Mouse (Mus musculus) embryonic facial prominence, embryonic 14.5 days (tissue): Measurements from ENCODE around the gene Ptprn2. TPM values are rescaled to one million over a fixed set of nuclear protein-coding genes. Genes with fewer than 3 reads are reported as not detected.

Experiments used
- ATAC-seq: fragments of 200-750 bp; cut with Nextera tagmentation; 2 replicates; pipeline ENCODE4 v1.8.0; 2017; ENCODE audit warnings: low read depth, moderate number of reproducible peaks, moderate TSS enrichment
- DNase-seq: peaks from one replicate; pipeline ENCODE4 v3.0.0-alpha.2; 2015; ENCODE audit warnings: low spot score
- H3K27ac ChIP-seq: fragments of 300-500 bp; sonication (generic); replicated peaks from 2 replicates; pipeline ENCODE4 v1.5.1; 2014; ENCODE audit warnings: low read depth, mild to moderate bottlenecking, low read length, moderate library complexity
- H3K27me3 ChIP-seq: fragments of 300-500 bp; sonication (generic); replicated peaks from 2 replicates; pipeline ENCODE4 v1.6.1; 2014; ENCODE audit warnings: low read length; ENCODE audit not compliant: control insufficient read depth, insufficient read depth
- H3K36me3 ChIP-seq: fragments of 300-500 bp; sonication (generic); 2 replicates; pipeline ENCODE4 v1.6.1; 2014; ENCODE audit warnings: low read length, mixed read lengths; ENCODE audit not compliant: control insufficient read depth, insufficient read depth
- H3K4me1 ChIP-seq: fragments of 300-500 bp; sonication (generic); 2 replicates; pipeline ENCODE4 v1.6.1; 2014; ENCODE audit warnings: antibody characterized with exemption, low read length; ENCODE audit not compliant: control insufficient read depth, insufficient read depth
- H3K4me2 ChIP-seq: fragments of 300-500 bp; sonication (generic); 2 replicates; pipeline ENCODE4 v1.6.1; 2014; ENCODE audit warnings: low read depth, mild to moderate bottlenecking, low read length, moderate library complexity, mixed read lengths
- H3K4me3 ChIP-seq: fragments of 300-500 bp; sonication (generic); 2 replicates; pipeline ENCODE4 v1.5.1; 2014; ENCODE audit warnings: low read depth, mild to moderate bottlenecking, low read length
- H3K9ac ChIP-seq: fragments of 300-500 bp; sonication (generic); 2 replicates; pipeline ENCODE4 v1.6.1; 2014; ENCODE audit warnings: low read depth, mild to moderate bottlenecking, low read length, moderate library complexity, mixed read lengths
- H3K9me3 ChIP-seq: fragments of 300-500 bp; sonication (generic); 2 replicates; pipeline ENCODE4 v1.6.1; 2016; ENCODE audit warnings: low read length; ENCODE audit not compliant: control insufficient read depth
- WGBS: fragments of 180-500 bp; shearing (Covaris S2); extraction: QIAGEN DNeasy Blood & Tissue Kit; methylation state at CpG from one replicate; pipeline ENCODE4 v1.1.7; 2014; 5-methylcytosine and 5-hydroxymethylcytosine counted together
- polyA plus RNA-seq: library from polyadenylated mRNA; unstranded; fragments of >200 nt; fragmentation: Nextera tagmentation; extraction: Ambion mirVana; gene quantifications from 2 replicates; pipeline ENCODE4 v1.2.1, GENCODE M21; 2014

Gene Ptprn2
- polyA plus RNA-seq, 1 experiment from 2014 or later: 0.65 TPM

- no peak overlapping the region for H3K9ac ChIP-seq
- no peaks in the 10 kb centered on the region for H3K9me3 ChIP-seq
- ATAC-seq (no peak), DNase-seq (no peak)
- no peak overlapping the region for H3K4me2 ChIP-seq
- 76% methylated on average over 8 of the region's 8 CpGs for WGBS
- no peaks in the 10 kb centered on the region for H3K27me3 ChIP-seq
- no peaks in the 10 kb centered on the region for H3K36me3 ChIP-seq
- H3K27ac ChIP-seq: no peak overlapping the region
- H3K4me3 ChIP-seq: no peak overlapping the region
- no peaks in the 10 kb centered on the region for H3K4me1 ChIP-seq
Observed at GRCm38 (mm10) chr12:116842723-116843272, 357.3 kb downstream of the Ptprn2 start.

GRCm38 (mm10) chr12:116846220-116846619 is 360.7 kb downstream of the Ptprn2 start:
- Histone ChIP-seq H3K27ac (no peak overlapping the region), H3K4me2 (no peak overlapping the region), H3K4me1 (no peaks in the 10 kb centered on the region), H3K9ac (no peak overlapping the region), H3K36me3 (no peaks in the 10 kb centered on the region), H3K4me3 (no peak overlapping the region), H3K27me3 (no peaks in the 10 kb centered on the region), H3K9me3 (no peaks in the 10 kb centered on the region)
- ATAC-seq (no peak), DNase-seq (no peak)

- Histone ChIP-seq H3K27ac (no peak overlapping the region), H3K36me3 (no peaks in the 10 kb centered on the region), H3K4me1 (no peaks in the 10 kb centered on the region), H3K4me3 (no peak overlapping the region), H3K4me2 (no peak overlapping the region), H3K9ac (no peak overlapping the region), H3K27me3 (no peaks in the 10 kb centered on the region), H3K9me3 (no peaks in the 10 kb centered on the region)
- DNase-seq: no peak
- WGBS: 73% methylated on average over 4 of the region's 4 CpGs
- no peak for ATAC-seq
Observed at GRCm38 (mm10) chr12:116847021-116847420, 361.5 kb downstream of the Ptprn2 start.

- peak; percentile 27 for DNase-seq
- no peaks in the 10 kb centered on the region for H3K27me3 ChIP-seq
- 42% methylated on average over 7 of the region's 7 CpGs for whole genome bisulfite sequencing
Observed at GRCm38 (mm10) chr12:116856307-116856706, 370.8 kb downstream of the Ptprn2 start.

GRCm38 (mm10) chr12:116861360-116862017 is 376.0 kb downstream of the Ptprn2 start:
- no peak for ATAC-seq
- no peak overlapping the region for H3K27ac ChIP-seq
- 78% methylated on average over 4 of the region's 4 CpGs for WGBS
- H3K9me3 ChIP-seq: no peaks in the 10 kb centered on the region
- no peaks in the 10 kb centered on the region for H3K36me3 ChIP-seq
- no peak overlapping the region for H3K4me2 ChIP-seq
- H3K9ac ChIP-seq: no peak overlapping the region
- H3K4me1 ChIP-seq: no peaks in the 10 kb centered on the region
- no peaks in the 10 kb centered on the region for H3K27me3 ChIP-seq
- no peak overlapping the region for H3K4me3 ChIP-seq
- DNase-seq: no peak

More at GRCm38 (mm10) chr12:116856307-116856706, 370.8 kb downstream of the Ptprn2 start:
- no peaks in the 10 kb centered on the region for H3K36me3 ChIP-seq
- ATAC-seq: no peak
- no peaks in the 10 kb centered on the region for H3K9me3 ChIP-seq
- no peak overlapping the region for H3K4me2 ChIP-seq
- no peaks in the 10 kb centered on the region for H3K4me1 ChIP-seq
- H3K9ac ChIP-seq: no peak overlapping the region
- H3K27ac ChIP-seq: no peak overlapping the region
- no peak overlapping the region for H3K4me3 ChIP-seq

- H3K9ac ChIP-seq: no peak overlapping the region
- H3K36me3 ChIP-seq: no peaks in the 10 kb centered on the region
- no peaks in the 10 kb centered on the region for H3K27me3 ChIP-seq
- no peak for DNase-seq
- no peaks in the 10 kb centered on the region for H3K4me1 ChIP-seq
- no peak overlapping the region for H3K4me3 ChIP-seq
- H3K4me2 ChIP-seq: no peak overlapping the region
- ATAC-seq: no peak
- no peaks in the 10 kb centered on the region for H3K9me3 ChIP-seq
- H3K27ac ChIP-seq: no peak overlapping the region
- 68% methylated on average over 4 of the region's 4 CpGs for WGBS
Observed at GRCm38 (mm10) chr12:116863291-116863899, 377.9 kb downstream of the Ptprn2 start.

GRCm38 (mm10) chr12:116873866-116874585 is 388.5 kb downstream of the Ptprn2 start:
- H3K9me3 ChIP-seq: no peaks in the 10 kb centered on the region
- H3K27ac ChIP-seq: no peak overlapping the region
- no peaks in the 10 kb centered on the region for H3K27me3 ChIP-seq
- WGBS: 96% methylated on average over 1 of the region's 1 CpGs
- no peaks in the 10 kb centered on the region for H3K36me3 ChIP-seq
- DNase-seq (no peak), ATAC-seq (no peak)
- no peak overlapping the region for H3K4me2 ChIP-seq
- H3K4me1 ChIP-seq: no peaks in the 10 kb centered on the region
- H3K4me3 ChIP-seq: no peak overlapping the region
- H3K9ac ChIP-seq: no peak overlapping the region

GRCm38 (mm10) chr12:116887496-116888281 is 402.2 kb downstream of the Ptprn2 start:
- H3K4me3 ChIP-seq: no peak overlapping the region
- H3K36me3 ChIP-seq: no peaks in the 10 kb centered on the region
- 75% methylated on average over 6 of the region's 6 CpGs for whole genome bisulfite sequencing
- no peak overlapping the region for H3K9ac ChIP-seq
- H3K27me3 ChIP-seq: no peaks in the 10 kb centered on the region
- no peak overlapping the region for H3K4me2 ChIP-seq
- H3K27ac ChIP-seq: no peak overlapping the region
- DNase-seq (no peak), ATAC-seq (no peak)
- no peaks in the 10 kb centered on the region for H3K4me1 ChIP-seq
- no peaks in the 10 kb centered on the region for H3K9me3 ChIP-seq
